Mouse (Mus musculus): ENCODE data around the gene Rsph10b. TPM values are rescaled to one million over a fixed set of nuclear protein-coding genes. Genes with fewer than 3 reads are reported as not detected.

Gene Rsph10b
- polyA plus RNA-seq, 1 experiment: not detected

DNA sequence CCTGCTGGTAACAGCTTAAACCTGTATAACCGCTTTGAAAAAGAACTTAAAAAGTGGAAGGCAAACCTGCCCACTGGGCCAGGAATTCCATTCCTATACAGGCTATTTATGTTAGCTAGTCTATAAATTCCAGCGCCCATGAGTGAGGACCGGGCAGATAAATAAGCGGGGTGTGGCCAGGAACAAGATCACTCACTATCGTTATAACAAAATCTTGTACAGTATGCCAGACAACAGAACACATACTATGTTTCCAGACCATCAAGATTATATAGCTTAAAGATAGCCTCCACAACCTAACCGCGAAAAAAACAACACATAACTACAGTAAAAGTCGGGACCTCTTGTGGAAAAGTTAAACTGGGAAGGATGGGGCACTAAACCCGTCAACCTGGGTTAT is 23.9 kb upstream of the Rsph10b start:
- TF ChIP-seq CTCF (IDR thresholded peaks at IDR 0.05; ENCODE audit: insufficient read depth, low read depth, low read length) (no peak), POLR2A (IDR thresholded peaks at IDR 0.05; ENCODE audit: insufficient read depth, low read depth, low read length) (no peak)
- H3K4me1 ChIP-seq (ENCODE audit: control insufficient read depth, insufficient read depth, low read length): peaks cover 3% of the 10 kb centered on the region
- WGBS: 1% methylated on average over 9 of the region's 9 CpGs
- peak overlapping the region; percentile 43; the same call in 1 of the 2 replicates for H3K27ac ChIP-seq (ENCODE audit: insufficient read depth, low read depth, low read length)
- peak overlapping the region; percentile 82 for H3K4me3 ChIP-seq (ENCODE audit: insufficient read depth, low read depth, low read length)

DNA sequence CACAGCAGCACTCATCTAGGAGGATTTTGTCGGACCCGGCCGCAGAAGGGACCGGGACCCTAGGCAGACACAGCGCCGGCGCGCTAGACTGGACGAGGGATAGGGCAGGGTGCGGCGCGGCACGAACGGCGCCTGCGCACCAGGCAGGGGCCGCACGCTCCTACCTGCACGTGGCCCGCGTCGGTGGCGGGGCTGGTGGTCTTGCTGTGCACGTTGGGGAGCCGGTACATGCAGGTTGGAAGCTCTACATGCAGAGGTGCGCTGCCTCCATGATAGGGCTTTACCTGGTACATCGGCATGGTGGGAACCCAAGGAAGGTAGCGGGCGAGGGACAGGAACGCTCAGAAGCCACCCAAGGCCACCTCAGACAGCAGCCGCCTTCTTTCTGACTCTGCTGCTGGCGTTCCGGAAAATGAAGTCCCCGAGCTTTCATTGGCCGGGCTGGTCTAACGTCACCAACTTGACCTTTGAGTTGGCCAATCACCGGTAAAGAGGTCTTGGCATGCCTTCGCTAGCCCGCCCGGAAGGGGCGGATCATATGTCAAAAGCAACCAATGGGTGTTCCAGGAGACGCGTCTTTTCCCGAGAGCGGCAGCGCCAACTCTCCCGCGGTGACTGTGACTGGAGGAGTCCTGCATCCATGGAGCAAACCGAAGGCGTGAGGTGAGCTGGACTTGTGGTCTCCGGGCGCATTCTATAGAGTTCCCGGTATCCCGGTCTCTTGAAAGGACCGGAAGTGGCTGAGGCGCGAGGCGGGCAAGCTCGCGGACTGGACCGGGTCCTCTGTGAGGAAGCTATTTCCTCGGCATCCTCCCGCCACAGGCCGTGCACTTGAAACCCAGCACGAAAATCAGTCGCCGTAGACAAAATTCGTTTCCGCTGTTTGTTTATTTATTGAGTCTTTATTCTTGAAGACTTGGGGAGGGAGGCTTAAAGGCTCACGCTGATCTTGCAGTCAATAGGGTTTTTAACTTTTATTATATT is 23.1 kb upstream of the Rsph10b start, which contains the start of the genes Aimp2 and Pms2:
Gene Aimp2, minus strand, starts transcription at position 431 of the 984 bp plus-strand sequence.
Gene Pms2, plus strand, starts transcription at position 548 of the 984 bp plus-strand sequence.
- H3K4me1 ChIP-seq (ENCODE audit: control insufficient read depth, insufficient read depth, low read length): peaks cover 3% of the 10 kb centered on the region
- H3K4me3 ChIP-seq (ENCODE audit: insufficient read depth, low read depth, low read length): peak within 1 kb of the TSS; percentile 82
- under 1% methylated on average over 70 of the region's 70 CpGs for WGBS
- TF ChIP-seq CTCF (IDR thresholded peaks at IDR 0.05; ENCODE audit: insufficient read depth, low read depth, low read length) (no peak), POLR2A (IDR thresholded peaks at IDR 0.05; ENCODE audit: insufficient read depth, low read depth, low read length) (no peak; the same call in 1 of the 2 replicates)
- H3K27ac ChIP-seq (ENCODE audit: insufficient read depth, low read depth, low read length): peak within 1 kb of the TSS; percentile 43

DNA sequence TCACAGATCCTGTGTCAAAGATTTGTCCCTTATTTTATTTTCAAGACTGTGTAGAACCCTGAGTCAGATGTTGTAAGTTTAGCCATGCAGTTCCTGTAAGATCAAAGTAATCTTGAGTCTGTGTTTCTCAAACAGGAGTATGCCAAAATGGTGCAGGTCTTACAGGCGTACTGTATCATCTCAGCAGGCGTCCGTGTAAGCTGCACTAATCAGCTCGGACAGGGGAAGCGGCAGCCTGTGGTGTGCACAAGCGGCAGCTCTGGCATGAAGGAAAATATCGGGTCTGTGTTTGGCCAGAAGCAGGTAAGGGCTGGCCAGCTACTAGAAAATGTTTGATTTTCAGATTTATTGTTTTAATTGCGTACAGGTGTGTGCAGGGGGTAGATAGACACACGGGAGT is 16.6 kb upstream of the Rsph10b start:
- WGBS: 93% methylated on average over 9 of the region's 9 CpGs
- Histone ChIP-seq H3K4me1 (ENCODE audit: control insufficient read depth, insufficient read depth, low read length) (no peaks in the 10 kb centered on the region), H3K27ac (ENCODE audit: insufficient read depth, low read depth, low read length) (no peak overlapping the region), H3K4me3 (ENCODE audit: insufficient read depth, low read depth, low read length) (no peak overlapping the region)
- no peak for TF ChIP-seq CTCF (IDR thresholded peaks at IDR 0.05; ENCODE audit: insufficient read depth, low read depth, low read length)
- no peak for TF ChIP-seq POLR2A (IDR thresholded peaks at IDR 0.05; ENCODE audit: insufficient read depth, low read depth, low read length)

DNA sequence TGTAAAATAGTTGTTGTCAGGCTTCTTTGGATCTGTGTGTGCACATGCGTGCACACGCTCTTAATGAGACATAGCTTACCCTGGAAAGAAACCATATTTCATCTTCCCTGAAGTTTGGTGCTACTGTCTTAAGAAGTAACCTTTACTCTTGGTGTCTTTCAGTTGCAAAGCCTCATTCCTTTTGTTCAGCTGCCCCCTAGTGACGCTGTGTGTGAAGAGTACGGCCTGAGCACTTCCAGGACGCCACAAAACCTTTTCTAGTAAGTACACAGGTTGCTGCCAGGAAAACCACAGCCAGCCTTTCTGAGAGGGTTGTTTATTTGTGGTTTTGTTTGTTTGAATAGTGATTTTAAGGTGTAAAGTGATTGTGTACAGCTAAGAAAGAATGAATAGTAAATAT is 15.4 kb upstream of the Rsph10b start:
- 41% methylated on average over 5 of the region's 5 CpGs for WGBS
- Histone ChIP-seq H3K4me1 (ENCODE audit: control insufficient read depth, insufficient read depth, low read length) (no peaks in the 10 kb centered on the region), H3K4me3 (ENCODE audit: insufficient read depth, low read depth, low read length) (no peak overlapping the region), H3K27ac (ENCODE audit: insufficient read depth, low read depth, low read length) (no peak overlapping the region)
- TF ChIP-seq CTCF (IDR thresholded peaks at IDR 0.05; ENCODE audit: insufficient read depth, low read depth, low read length) (no peak), POLR2A (IDR thresholded peaks at IDR 0.05; ENCODE audit: insufficient read depth, low read depth, low read length) (no peak)

DNA sequence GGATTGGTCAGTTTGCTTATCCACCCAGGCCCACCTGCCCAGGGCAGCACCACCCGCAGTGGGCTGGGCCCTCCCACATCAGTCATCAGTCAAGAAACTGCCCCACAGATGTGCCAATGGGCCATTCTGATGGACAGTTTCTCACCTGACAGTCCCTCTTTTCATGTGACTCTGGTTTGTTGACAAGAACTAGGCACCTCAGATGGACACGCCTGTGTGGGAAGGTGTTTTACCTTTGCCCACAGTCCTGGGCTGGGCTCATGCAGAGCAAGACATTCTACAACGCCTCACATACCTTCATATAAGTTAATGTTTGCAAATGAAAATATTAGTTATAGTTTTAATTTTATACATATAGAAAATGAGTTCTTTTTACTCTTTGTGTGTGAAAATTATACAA is 14.7 kb upstream of the Rsph10b start:
- 94% methylated on average over 3 of the region's 3 CpGs for WGBS
- TF ChIP-seq CTCF (IDR thresholded peaks at IDR 0.05; ENCODE audit: insufficient read depth, low read depth, low read length) (no peak), POLR2A (IDR thresholded peaks at IDR 0.05; ENCODE audit: insufficient read depth, low read depth, low read length) (no peak)
- no peak overlapping the region for H3K4me3 ChIP-seq (ENCODE audit: insufficient read depth, low read depth, low read length)

DNA sequence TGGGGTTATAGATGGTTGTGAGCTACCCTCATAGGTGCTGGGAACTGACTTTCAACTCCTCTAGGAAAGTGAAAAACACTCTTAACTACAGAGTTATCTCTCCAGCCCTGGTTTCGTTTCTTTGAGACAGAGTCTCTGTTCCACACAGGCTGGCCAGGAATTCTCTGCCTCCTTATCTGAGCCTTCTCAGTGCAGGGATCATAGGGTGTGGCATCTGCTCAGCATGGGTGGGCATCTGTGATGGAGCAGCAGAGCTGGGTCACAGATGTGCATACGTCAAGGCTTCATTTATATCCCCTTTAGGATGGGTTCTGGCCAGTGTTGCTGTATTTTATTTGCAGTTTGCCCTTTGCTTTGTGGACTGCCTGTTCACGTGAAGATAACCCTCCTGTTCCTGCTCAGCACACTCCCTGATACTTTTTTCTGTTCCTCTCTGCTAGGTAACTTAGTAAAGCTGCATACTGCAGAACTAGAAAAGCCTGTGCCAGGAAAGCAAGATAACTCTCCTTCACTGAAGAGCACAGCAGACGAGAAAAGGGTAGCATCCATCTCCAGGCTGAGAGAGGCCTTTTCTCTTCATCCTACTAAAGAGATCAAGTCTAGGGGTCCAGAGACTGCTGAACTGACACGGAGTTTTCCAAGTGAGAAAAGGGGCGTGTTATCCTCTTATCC is 7.9 kb upstream of the Rsph10b start:
- Histone ChIP-seq H3K4me3 (ENCODE audit: insufficient read depth, low read depth, low read length) (no peak overlapping the region), H3K27ac (ENCODE audit: insufficient read depth, low read depth, low read length) (no peak overlapping the region), H3K4me1 (ENCODE audit: control insufficient read depth, insufficient read depth, low read length) (no peaks in the 10 kb centered on the region)
- TF ChIP-seq POLR2A (IDR thresholded peaks at IDR 0.05; ENCODE audit: insufficient read depth, low read depth, low read length): no peak
- WGBS: 91% methylated on average over 6 of the region's 6 CpGs

More for the DNA sequence above, 14.7 kb upstream of the Rsph10b start:
- Histone ChIP-seq H3K27ac (ENCODE audit: insufficient read depth, low read depth, low read length) (no peak overlapping the region), H3K4me1 (ENCODE audit: control insufficient read depth, insufficient read depth, low read length) (no peaks in the 10 kb centered on the region)

DNA sequence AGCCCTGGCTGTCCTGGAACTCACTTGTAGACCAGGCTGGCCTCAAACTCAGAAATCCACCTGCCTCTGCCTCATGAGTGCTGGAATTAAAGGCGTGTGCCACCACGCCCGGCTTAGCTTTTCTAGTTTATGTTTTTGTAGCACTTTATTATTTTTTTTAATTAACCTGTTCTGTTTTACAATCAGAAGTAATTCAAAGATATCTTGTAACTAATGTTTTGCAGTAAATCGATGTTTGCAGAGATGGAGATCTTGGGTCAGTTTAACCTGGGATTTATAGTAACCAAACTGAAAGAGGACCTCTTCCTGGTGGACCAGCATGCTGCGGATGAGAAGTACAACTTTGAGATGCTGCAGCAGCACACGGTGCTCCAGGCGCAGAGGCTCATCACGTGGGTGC is 5.0 kb upstream of the Rsph10b start, which contains the start of gene Gm42421:
Gene Gm42421, plus strand, starts transcription at position 301 of the 400 bp plus-strand sequence.
- WGBS: 95% methylated on average over 8 of the region's 8 CpGs
- Histone ChIP-seq H3K27ac (ENCODE audit: insufficient read depth, low read depth, low read length) (no peak within 1 kb of the TSS), H3K4me1 (ENCODE audit: control insufficient read depth, insufficient read depth, low read length) (peaks cover under 1% of the 10 kb centered on the region; the same call in 1 of the 2 replicates), H3K4me3 (ENCODE audit: insufficient read depth, low read depth, low read length) (no peak within 1 kb of the TSS)
- no peak for TF ChIP-seq POLR2A (IDR thresholded peaks at IDR 0.05; ENCODE audit: insufficient read depth, low read depth, low read length)
- no peak for TF ChIP-seq CTCF (IDR thresholded peaks at IDR 0.05; ENCODE audit: insufficient read depth, low read depth, low read length)

DNA sequence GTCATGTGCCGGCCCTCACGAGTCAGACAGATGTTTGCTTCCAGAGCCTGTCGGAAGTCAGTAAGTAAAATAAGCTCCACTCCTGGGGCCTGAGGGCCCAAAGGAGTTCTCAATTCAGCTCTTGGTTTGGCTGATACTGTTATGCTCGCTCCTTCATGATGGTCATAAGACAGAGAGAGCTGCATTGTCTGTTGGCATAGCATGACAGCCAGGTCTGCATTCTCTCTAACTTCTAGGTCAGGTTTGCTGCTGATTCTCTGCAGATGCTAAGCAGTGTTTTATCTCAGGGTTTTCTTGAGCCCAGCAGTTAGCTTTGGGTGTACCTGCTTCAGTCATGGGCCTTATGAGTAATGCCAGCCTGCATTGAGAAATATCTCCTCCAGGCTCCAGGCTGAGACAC is 3.5 kb upstream of the Rsph10b start:
- Histone ChIP-seq H3K27ac (ENCODE audit: insufficient read depth, low read depth, low read length) (no peak overlapping the region), H3K4me3 (ENCODE audit: insufficient read depth, low read depth, low read length) (no peak overlapping the region), H3K4me1 (ENCODE audit: control insufficient read depth, insufficient read depth, low read length) (peaks cover 4% of the 10 kb centered on the region; the same call in 1 of the 2 replicates)
- WGBS: 95% methylated on average over 4 of the region's 4 CpGs
- TF ChIP-seq POLR2A (IDR thresholded peaks at IDR 0.05; ENCODE audit: insufficient read depth, low read depth, low read length) (no peak), CTCF (IDR thresholded peaks at IDR 0.05; ENCODE audit: insufficient read depth, low read depth, low read length) (no peak)

All from olfactory bulb, adult 2 months (tissue).